Mouse (Mus musculus) frontal cortex, postnatal 36 days (tissue): Measurements from ENCODE around the gene Dnah7a.
A peak's percentile ranks its signal among the peaks of the same experiment; 100 is the strongest.
"Not testable (repeated sequence)": the region's sequence is repeated elsewhere in the genome, so short reads cannot be mapped to it uniquely, and the experiment has no call there.

ENCODE experiments used
- DNase-seq, 2 experiments: peaks; one replicate each; pipeline ENCODE4 v3.0.0; 2022; ENCODE audit warnings: low spot score in 2 of 2

Dnah7a gene

GRCm38 (mm10) chr1:53704164-53704563 is 2.4 kb downstream of the Dnah7a start:
- no peak for DNase-seq

GRCm38 (mm10) chr1:53664268-53664667 is 42.3 kb downstream of the Dnah7a start:
- DNase-seq = not testable (repeated sequence)

- no peak for DNase-seq
These were observed 66.5 kb downstream of the Dnah7a start for GRCm38 (mm10) chr1:53639865-53640794.

GRCm38 (mm10) chr1:53635641-53636040 is 70.9 kb downstream of the Dnah7a start:
- not testable (repeated sequence) for DNase-seq

- not testable (repeated sequence) for DNase-seq
These were observed 74.5 kb downstream of the Dnah7a start for GRCm38 (mm10) chr1:53632040-53632439.

- DNase-seq = no peak
These were observed 76.6 kb downstream of the Dnah7a start for GRCm38 (mm10) chr1:53630011-53630410.

- DNase-seq = no peak
These were observed 93.1 kb downstream of the Dnah7a start for GRCm38 (mm10) chr1:53613486-53613885.

GRCm38 (mm10) chr1:53581326-53581725 is 125.3 kb downstream of the Dnah7a start:
- DNase-seq = not testable (repeated sequence)

GRCm38 (mm10) chr1:53557918-53558317 is 148.7 kb downstream of the Dnah7a start:
- DNase-seq = not testable (repeated sequence)

- peak; percentile 47 to 70 for DNase-seq
These were observed 159.6 kb downstream of the Dnah7a start for GRCm38 (mm10) chr1:53547018-53547417.

GRCm38 (mm10) chr1:53538356-53538755 is 168.2 kb downstream of the Dnah7a start:
- DNase-seq = not testable (repeated sequence)

GRCm38 (mm10) chr1:53534826-53535225 is 171.8 kb downstream of the Dnah7a start:
- not testable (repeated sequence) for DNase-seq

- DNase-seq = not testable (repeated sequence)
These were observed 180.6 kb downstream of the Dnah7a start for GRCm38 (mm10) chr1:53526021-53526420.

- DNase-seq = no peak
These were observed 232.9 kb downstream of the Dnah7a start for GRCm38 (mm10) chr1:53473699-53474098.

GRCm38 (mm10) chr1:53472084-53472483 is 234.5 kb downstream of the Dnah7a start:
- DNase-seq = not testable (repeated sequence)

- no peak for DNase-seq
These were observed 239.3 kb downstream of the Dnah7a start for GRCm38 (mm10) chr1:53467325-53467670.

- DNase-seq = not testable (repeated sequence)
These were observed 239.9 kb downstream of the Dnah7a start for GRCm38 (mm10) chr1:53466524-53467324.

GRCm38 (mm10) chr1:53439173-53439572 is 267.4 kb downstream of the Dnah7a start:
- not testable (repeated sequence) for DNase-seq

GRCm38 (mm10) chr1:53432433-53432832 is 274.2 kb downstream of the Dnah7a start:
- DNase-seq = not testable (repeated sequence)

GRCm38 (mm10) chr1:53405803-53406325 is 300.7 kb downstream of the Dnah7a start:
- no peak for DNase-seq

- DNase-seq = peak; percentile 6 to 47
These were observed 312.4 kb downstream of the Dnah7a start for GRCm38 (mm10) chr1:53393936-53394760.
